Mouse (Mus musculus): ENCODE results near the gene Actl7b. TPM values are rescaled to one million over a fixed set of nuclear protein-coding genes. Genes with fewer than 3 reads are reported as not detected.

The Actl7b gene
- polyA plus RNA-seq, 1 experiment from 2014 or later = not detected

- peak overlapping the region; percentile 30 for H3K4me2 ChIP-seq (ENCODE audit: low read depth, low read length)
Measured at GRCm38 (mm10) chr4:56719456-56719855, 21.8 kb downstream of the Actl7b start.

GRCm38 (mm10) chr4:56718573-56719442, 22.4 kb downstream of the Actl7b start:
- no peaks in the 10 kb centered on the region for H3K27me3 ChIP-seq (ENCODE audit: control insufficient read depth, insufficient read depth, low read length)
- H3K4me1 ChIP-seq (ENCODE audit: control insufficient read depth, insufficient read depth, low read length) = peaks cover 31% of the 10 kb centered on the region
- H3K36me3 ChIP-seq (ENCODE audit: control insufficient read depth, insufficient read depth) = no peaks in the 10 kb centered on the region
- peak overlapping the region; percentile 90 for H3K27ac ChIP-seq (ENCODE audit: low read length)
- 33% methylated on average over 12 of the region's 12 CpGs for WGBS
- H3K4me2 ChIP-seq (ENCODE audit: low read depth, low read length) = peak overlapping the region; percentile 30
- peak overlapping the region; percentile 31; the same call in 1 of the 2 replicates for H3K9ac ChIP-seq (ENCODE audit: low read length)
- H3K4me3 ChIP-seq (ENCODE audit: low read length) = no peak overlapping the region
- peak; percentile 66 for ATAC-seq (replicated peaks; ENCODE audit: extremely low read depth, insufficient read depth, low FRiP score)
- no peaks in the 10 kb centered on the region for H3K9me3 ChIP-seq (replicated peaks; ENCODE audit: control insufficient read depth, low read length)

More at GRCm38 (mm10) chr4:56719456-56719855, 21.8 kb downstream of the Actl7b start:
- Histone ChIP-seq H3K4me3 (ENCODE audit: low read length) (no peak overlapping the region), H3K9me3 (replicated peaks; ENCODE audit: control insufficient read depth, low read length) (no peaks in the 10 kb centered on the region), H3K9ac (ENCODE audit: low read length) (peak overlapping the region; percentile 31; the same call in 1 of the 2 replicates), H3K27me3 (ENCODE audit: control insufficient read depth, insufficient read depth, low read length) (no peaks in the 10 kb centered on the region), H3K36me3 (ENCODE audit: control insufficient read depth, insufficient read depth) (no peaks in the 10 kb centered on the region), H3K4me1 (ENCODE audit: control insufficient read depth, insufficient read depth, low read length) (peaks cover 31% of the 10 kb centered on the region), H3K27ac (ENCODE audit: low read length) (peak overlapping the region; percentile 90)
- 21% methylated on average over 9 of the region's 9 CpGs for WGBS
- ATAC-seq (replicated peaks; ENCODE audit: extremely low read depth, insufficient read depth, low FRiP score) = peak; percentile 90

GRCm38 (mm10) chr4:56717932-56718331, 23.3 kb downstream of the Actl7b start:
- Histone ChIP-seq H3K9me3 (replicated peaks; ENCODE audit: control insufficient read depth, low read length) (no peaks in the 10 kb centered on the region), H3K9ac (ENCODE audit: low read length) (no peak overlapping the region), H3K27me3 (ENCODE audit: control insufficient read depth, insufficient read depth, low read length) (no peaks in the 10 kb centered on the region), H3K4me2 (ENCODE audit: low read depth, low read length) (no peak overlapping the region), H3K4me1 (ENCODE audit: control insufficient read depth, insufficient read depth, low read length) (peaks cover 31% of the 10 kb centered on the region), H3K4me3 (ENCODE audit: low read length) (no peak overlapping the region), H3K27ac (ENCODE audit: low read length) (no peak overlapping the region), H3K36me3 (ENCODE audit: control insufficient read depth, insufficient read depth) (no peaks in the 10 kb centered on the region)
- 84% methylated on average over 3 of the region's 3 CpGs for WGBS
- no peak for ATAC-seq (replicated peaks; ENCODE audit: extremely low read depth, insufficient read depth, low FRiP score)

GRCm38 (mm10) chr4:56716801-56717200, 24.4 kb downstream of the Actl7b start:
- Histone ChIP-seq H3K9ac (ENCODE audit: low read length) (no peak overlapping the region), H3K4me1 (ENCODE audit: control insufficient read depth, insufficient read depth, low read length) (peaks cover 22% of the 10 kb centered on the region), H3K27ac (ENCODE audit: low read length) (no peak overlapping the region), H3K9me3 (replicated peaks; ENCODE audit: control insufficient read depth, low read length) (no peaks in the 10 kb centered on the region), H3K36me3 (ENCODE audit: control insufficient read depth, insufficient read depth) (no peaks in the 10 kb centered on the region), H3K4me2 (ENCODE audit: low read depth, low read length) (no peak overlapping the region), H3K27me3 (ENCODE audit: control insufficient read depth, insufficient read depth, low read length) (no peaks in the 10 kb centered on the region), H3K4me3 (ENCODE audit: low read length) (no peak overlapping the region)
- WGBS = 49% methylated on average over 5 of the region's 5 CpGs
- ATAC-seq (replicated peaks; ENCODE audit: extremely low read depth, insufficient read depth, low FRiP score) = no peak

GRCm38 (mm10) chr4:56713155-56713554, 28.1 kb downstream of the Actl7b start:
- no peak for ATAC-seq (replicated peaks; ENCODE audit: extremely low read depth, insufficient read depth, low FRiP score)
- no peak overlapping the region for H3K9ac ChIP-seq (ENCODE audit: low read length)
- WGBS = 87% methylated on average over 3 of the region's 3 CpGs
- no peaks in the 10 kb centered on the region for H3K27me3 ChIP-seq (ENCODE audit: control insufficient read depth, insufficient read depth, low read length)
- no peak overlapping the region for H3K27ac ChIP-seq (ENCODE audit: low read length)
- H3K9me3 ChIP-seq (replicated peaks; ENCODE audit: control insufficient read depth, low read length) = no peaks in the 10 kb centered on the region
- H3K4me3 ChIP-seq (ENCODE audit: low read length) = no peak overlapping the region
- H3K4me2 ChIP-seq (ENCODE audit: low read depth, low read length) = no peak overlapping the region
- no peaks in the 10 kb centered on the region for H3K36me3 ChIP-seq (ENCODE audit: control insufficient read depth, insufficient read depth)
- H3K4me1 ChIP-seq (ENCODE audit: control insufficient read depth, insufficient read depth, low read length) = peaks cover 7% of the 10 kb centered on the region

GRCm38 (mm10) chr4:56702234-56702633, 39.0 kb downstream of the Actl7b start:
- Histone ChIP-seq H3K9ac (ENCODE audit: low read length) (no peak overlapping the region), H3K27ac (ENCODE audit: low read length) (no peak overlapping the region), H3K4me2 (ENCODE audit: low read depth, low read length) (no peak overlapping the region), H3K4me3 (ENCODE audit: low read length) (no peak overlapping the region), H3K36me3 (ENCODE audit: control insufficient read depth, insufficient read depth) (no peaks in the 10 kb centered on the region), H3K9me3 (replicated peaks; ENCODE audit: control insufficient read depth, low read length) (no peaks in the 10 kb centered on the region), H3K27me3 (ENCODE audit: control insufficient read depth, insufficient read depth, low read length) (no peaks in the 10 kb centered on the region), H3K4me1 (ENCODE audit: control insufficient read depth, insufficient read depth, low read length) (no peaks in the 10 kb centered on the region)
- no peak for ATAC-seq (replicated peaks; ENCODE audit: extremely low read depth, insufficient read depth, low FRiP score)
- WGBS = 38% methylated on average over 10 of the region's 10 CpGs

GRCm38 (mm10) chr4:56698671-56699070, 42.6 kb downstream of the Actl7b start:
- Histone ChIP-seq H3K27me3 (ENCODE audit: control insufficient read depth, insufficient read depth, low read length) (no peaks in the 10 kb centered on the region), H3K4me2 (ENCODE audit: low read depth, low read length) (no peak overlapping the region), H3K4me1 (ENCODE audit: control insufficient read depth, insufficient read depth, low read length) (no peaks in the 10 kb centered on the region), H3K4me3 (ENCODE audit: low read length) (no peak overlapping the region), H3K9ac (ENCODE audit: low read length) (no peak overlapping the region), H3K9me3 (replicated peaks; ENCODE audit: control insufficient read depth, low read length) (no peaks in the 10 kb centered on the region), H3K27ac (ENCODE audit: low read length) (no peak overlapping the region), H3K36me3 (ENCODE audit: control insufficient read depth, insufficient read depth) (no peaks in the 10 kb centered on the region)
- no peak for ATAC-seq (replicated peaks; ENCODE audit: extremely low read depth, insufficient read depth, low FRiP score)
- 18% methylated on average over 5 of the region's 5 CpGs for WGBS

- WGBS = 79% methylated on average over 7 of the region's 7 CpGs
- Histone ChIP-seq H3K27ac (ENCODE audit: low read length) (no peak overlapping the region), H3K36me3 (ENCODE audit: control insufficient read depth, insufficient read depth) (no peaks in the 10 kb centered on the region), H3K27me3 (ENCODE audit: control insufficient read depth, insufficient read depth, low read length) (no peaks in the 10 kb centered on the region), H3K9ac (ENCODE audit: low read length) (no peak overlapping the region), H3K4me2 (ENCODE audit: low read depth, low read length) (no peak overlapping the region), H3K9me3 (replicated peaks; ENCODE audit: control insufficient read depth, low read length) (no peaks in the 10 kb centered on the region), H3K4me3 (ENCODE audit: low read length) (no peak overlapping the region), H3K4me1 (ENCODE audit: control insufficient read depth, insufficient read depth, low read length) (no peaks in the 10 kb centered on the region)
- no peak for ATAC-seq (replicated peaks; ENCODE audit: extremely low read depth, insufficient read depth, low FRiP score)
Measured at GRCm38 (mm10) chr4:56696401-56696800, 44.8 kb downstream of the Actl7b start.
